Mouse (Mus musculus): Measurements from ENCODE around the gene Tubb4a. TPM values are rescaled to one million over a fixed set of nuclear protein-coding genes. Genes with fewer than 3 reads are reported as not detected.

Gene Tubb4a
- polyA plus RNA-seq, 1 experiment from 2014 or later, result 12.7 TPM

- WGBS, result 13% methylated on average over 10 of the region's 10 CpGs
- H3K27me3 ChIP-seq, result peaks cover 18% of the 10 kb centered on the region
- no peak overlapping the region for H3K4me2 ChIP-seq
- no peak for ATAC-seq (ENCODE audit: insufficient number of reproducible peaks, insufficient read depth, low FRiP score, low TSS enrichment, low read depth)
- no peaks in the 10 kb centered on the region for H3K36me3 ChIP-seq
- H3K4me1 ChIP-seq (replicated peaks), result peaks cover 16% of the 10 kb centered on the region
- no peak overlapping the region for H3K27ac ChIP-seq
- no peak overlapping the region for H3K4me3 ChIP-seq (replicated peaks)
- H3K9ac ChIP-seq (replicated peaks), result no peak overlapping the region
- H3K9me3 ChIP-seq, result no peaks in the 10 kb centered on the region
These were observed 12.2 kb upstream of the Tubb4a start for GRCm38 (mm10) chr17:57099629-57100325.

- no peaks in the 10 kb centered on the region for H3K9me3 ChIP-seq
- H3K36me3 ChIP-seq, result no peaks in the 10 kb centered on the region
- no peak overlapping the region for H3K4me2 ChIP-seq
- H3K27me3 ChIP-seq, result peaks cover 22% of the 10 kb centered on the region
- 86% methylated on average over 5 of the region's 5 CpGs for WGBS
- ATAC-seq (ENCODE audit: insufficient number of reproducible peaks, insufficient read depth, low FRiP score, low TSS enrichment, low read depth), result no peak
- H3K4me1 ChIP-seq (replicated peaks), result peaks cover 10% of the 10 kb centered on the region; the same call in 1 of the 2 replicates
- no peak overlapping the region for H3K4me3 ChIP-seq (replicated peaks)
- no peak overlapping the region for H3K27ac ChIP-seq
- H3K9ac ChIP-seq (replicated peaks), result no peak overlapping the region
These were observed 10.7 kb upstream of the Tubb4a start for GRCm38 (mm10) chr17:57098321-57098720.

- peaks cover 22% of the 10 kb centered on the region for H3K27me3 ChIP-seq
- ATAC-seq (ENCODE audit: insufficient number of reproducible peaks, insufficient read depth, low FRiP score, low TSS enrichment, low read depth), result peak; percentile 73
- no peak overlapping the region for H3K9ac ChIP-seq (replicated peaks)
- H3K4me3 ChIP-seq (replicated peaks), result 0 out of 2 replicates have a peak overlapping the region, but pooled peaks have one; percentile 16
- H3K27ac ChIP-seq, result no peak overlapping the region
- H3K4me1 ChIP-seq (replicated peaks), result peaks cover 10% of the 10 kb centered on the region; the same call in 1 of the 2 replicates
- no peaks in the 10 kb centered on the region for H3K36me3 ChIP-seq
- H3K4me2 ChIP-seq, result peak overlapping the region; percentile 50
- under 1% methylated on average over 11 of the region's 11 CpGs for WGBS
- no peaks in the 10 kb centered on the region for H3K9me3 ChIP-seq
These were observed 9.0 kb upstream of the Tubb4a start for GRCm38 (mm10) chr17:57096623-57096920.

- 2% methylated on average over 18 of the region's 19 CpGs for WGBS
- Histone ChIP-seq H3K27ac (no peak overlapping the region), H3K27me3 (peaks cover 22% of the 10 kb centered on the region), H3K4me2 (peak overlapping the region; percentile 50), H3K36me3 (no peaks in the 10 kb centered on the region), H3K9ac (replicated peaks) (no peak overlapping the region), H3K9me3 (no peaks in the 10 kb centered on the region), H3K4me1 (replicated peaks) (peaks cover 10% of the 10 kb centered on the region; the same call in 1 of the 2 replicates), H3K4me3 (replicated peaks) (peak overlapping the region; percentile 16)
- ATAC-seq (ENCODE audit: insufficient number of reproducible peaks, insufficient read depth, low FRiP score, low TSS enrichment, low read depth), result peak; percentile 76
These were observed 8.5 kb upstream of the Tubb4a start for GRCm38 (mm10) chr17:57095855-57096622.

GRCm38 (mm10) chr17:57094222-57094621, 6.6 kb upstream of the Tubb4a start:
- peaks cover 28% of the 10 kb centered on the region for H3K27me3 ChIP-seq
- H3K9me3 ChIP-seq, result no peaks in the 10 kb centered on the region
- H3K9ac ChIP-seq (replicated peaks), result no peak overlapping the region
- no peak for ATAC-seq (ENCODE audit: insufficient number of reproducible peaks, insufficient read depth, low FRiP score, low TSS enrichment, low read depth)
- no peak overlapping the region for H3K4me2 ChIP-seq
- no peaks in the 10 kb centered on the region for H3K36me3 ChIP-seq
- H3K4me1 ChIP-seq (replicated peaks), result peaks cover 10% of the 10 kb centered on the region; the same call in 1 of the 2 replicates
- WGBS, result 95% methylated on average over 3 of the region's 3 CpGs
- no peak overlapping the region for H3K4me3 ChIP-seq (replicated peaks)
- H3K27ac ChIP-seq, result no peak overlapping the region

GRCm38 (mm10) chr17:57085970-57086757, 1.4 kb downstream of the Tubb4a start:
- Histone ChIP-seq H3K27me3 (peaks cover 49% of the 10 kb centered on the region), H3K9me3 (no peaks in the 10 kb centered on the region), H3K4me3 (replicated peaks) (no peak overlapping the region), H3K4me1 (replicated peaks) (peaks cover 7% of the 10 kb centered on the region; the same call in 1 of the 2 replicates), H3K4me2 (no peak overlapping the region), H3K36me3 (0 out of 2 replicates have a peak, but pooled peaks cover under 1% of the 10 kb centered on the region), H3K9ac (replicated peaks) (no peak overlapping the region), H3K27ac (no peak overlapping the region)
- no peak for ATAC-seq (ENCODE audit: insufficient number of reproducible peaks, insufficient read depth, low FRiP score, low TSS enrichment, low read depth)
- 87% methylated on average over 11 of the region's 11 CpGs for WGBS

GRCm38 (mm10) chr17:57082481-57082880, 5.1 kb downstream of the Tubb4a start:
- Histone ChIP-seq H3K36me3 (0 out of 2 replicates have a peak, but pooled peaks cover 5% of the 10 kb centered on the region), H3K4me2 (no peak overlapping the region), H3K9ac (replicated peaks) (no peak overlapping the region), H3K4me3 (replicated peaks) (no peak overlapping the region), H3K9me3 (no peaks in the 10 kb centered on the region), H3K27ac (no peak overlapping the region), H3K4me1 (replicated peaks) (peaks cover 12% of the 10 kb centered on the region; the same call in 1 of the 2 replicates), H3K27me3 (peaks cover 25% of the 10 kb centered on the region)
- ATAC-seq (ENCODE audit: insufficient number of reproducible peaks, insufficient read depth, low FRiP score, low TSS enrichment, low read depth), result no peak
- 83% methylated on average over 5 of the region's 5 CpGs for WGBS

GRCm38 (mm10) chr17:57081234-57081842, 6.2 kb downstream of the Tubb4a start:
- no peak overlapping the region for H3K9ac ChIP-seq (replicated peaks)
- no peak overlapping the region for H3K4me2 ChIP-seq
- WGBS, result 92% methylated on average over 31 of the region's 31 CpGs
- 0 out of 2 replicates have a peak, but pooled peaks cover 5% of the 10 kb centered on the region for H3K36me3 ChIP-seq
- no peak overlapping the region for H3K4me3 ChIP-seq (replicated peaks)
- H3K4me1 ChIP-seq (replicated peaks), result 0 out of 2 replicates have a peak, but pooled peaks cover 5% of the 10 kb centered on the region
- peaks cover 15% of the 10 kb centered on the region for H3K27me3 ChIP-seq
- no peaks in the 10 kb centered on the region for H3K9me3 ChIP-seq
- H3K27ac ChIP-seq, result no peak overlapping the region
- no peak for ATAC-seq (ENCODE audit: insufficient number of reproducible peaks, insufficient read depth, low FRiP score, low TSS enrichment, low read depth)

- Histone ChIP-seq H3K9ac (replicated peaks) (no peak overlapping the region), H3K27ac (no peak overlapping the region), H3K36me3 (0 out of 2 replicates have a peak, but pooled peaks cover 5% of the 10 kb centered on the region), H3K9me3 (no peaks in the 10 kb centered on the region), H3K4me1 (replicated peaks) (0 out of 2 replicates have a peak, but pooled peaks cover 5% of the 10 kb centered on the region), H3K4me3 (replicated peaks) (no peak overlapping the region), H3K27me3 (peaks cover 9% of the 10 kb centered on the region), H3K4me2 (no peak overlapping the region)
- no peak for ATAC-seq (ENCODE audit: insufficient number of reproducible peaks, insufficient read depth, low FRiP score, low TSS enrichment, low read depth)
- WGBS, result 55% methylated on average over 3 of the region's 3 CpGs
These were observed 7.7 kb downstream of the Tubb4a start for GRCm38 (mm10) chr17:57079919-57080318.

- H3K4me2 ChIP-seq, result no peak within 1 kb of the TSS
- WGBS, result 48% methylated on average over 6 of the region's 6 CpGs
- H3K27ac ChIP-seq, result no peak within 1 kb of the TSS
- no peaks in the 10 kb centered on the region for H3K9me3 ChIP-seq
- H3K36me3 ChIP-seq, result 0 out of 2 replicates have a peak, but pooled peaks cover 5% of the 10 kb centered on the region
- ATAC-seq (ENCODE audit: insufficient number of reproducible peaks, insufficient read depth, low FRiP score, low TSS enrichment, low read depth), result no peak
- H3K4me1 ChIP-seq (replicated peaks), result 0 out of 2 replicates have a peak, but pooled peaks cover 5% of the 10 kb centered on the region
- no peak within 1 kb of the TSS for H3K9ac ChIP-seq (replicated peaks)
- no peak within 1 kb of the TSS for H3K4me3 ChIP-seq (replicated peaks)
- H3K27me3 ChIP-seq, result peaks cover 11% of the 10 kb centered on the region
These were observed 9.2 kb downstream of the Tubb4a start, which contains the start of gene Dennd1c for GRCm38 (mm10) chr17:57078336-57078735. Dennd1c (minus strand) TSS chr17:57078514.
